Mouse (Mus musculus): ENCODE results near the gene Rab7b.

Gene Rab7b

GRCm38 (mm10) chr1:131688475-131688874 lies at the start of gene Rab7b:
Gene Rab7b (plus strand): TSS chr1:131688695.
- DNase-seq (ENCODE audit: low spot score in 2 of 2): no peak

- no peak for DNase-seq (ENCODE audit: low spot score in 2 of 2)
Measured at GRCm38 (mm10) chr1:131640062-131640461, 48.4 kb upstream of the Rab7b start.

GRCm38 (mm10) chr1:131641565-131641964 lies 46.9 kb upstream of the Rab7b start:
- no peak for DNase-seq (ENCODE audit: low spot score in 2 of 2)

GRCm38 (mm10) chr1:131642251-131642650 lies 46.2 kb upstream of the Rab7b start:
- no peak for DNase-seq (ENCODE audit: low spot score in 2 of 2)

- no peak for DNase-seq (ENCODE audit: low spot score in 2 of 2)
Measured at GRCm38 (mm10) chr1:131652670-131653443, 35.6 kb upstream of the Rab7b start.

- no peak for DNase-seq (ENCODE audit: low spot score in 2 of 2)
Measured at GRCm38 (mm10) chr1:131655601-131656000, 32.9 kb upstream of the Rab7b start.

- peak; percentile 86 to 93 for DNase-seq (ENCODE audit: low spot score in 2 of 2)
Measured at GRCm38 (mm10) chr1:131657945-131658354, 30.5 kb upstream of the Rab7b start.

- no peak for DNase-seq (ENCODE audit: low spot score in 2 of 2)
Measured at GRCm38 (mm10) chr1:131659512-131660085, 28.9 kb upstream of the Rab7b start.

- no peak for DNase-seq (ENCODE audit: low spot score in 2 of 2)
Measured at GRCm38 (mm10) chr1:131660266-131660665, 28.2 kb upstream of the Rab7b start.

- no peak for DNase-seq (ENCODE audit: low spot score in 2 of 2)
Measured at GRCm38 (mm10) chr1:131660716-131661472, 27.6 kb upstream of the Rab7b start.

GRCm38 (mm10) chr1:131661749-131662148 lies 26.7 kb upstream of the Rab7b start:
- no peak for DNase-seq (ENCODE audit: low spot score in 2 of 2)

- DNase-seq (ENCODE audit: low spot score in 2 of 2): no peak
Measured at GRCm38 (mm10) chr1:131663286-131663995, 25.1 kb upstream of the Rab7b start.

GRCm38 (mm10) chr1:131664136-131664535 lies 24.4 kb upstream of the Rab7b start:
- no peak for DNase-seq (ENCODE audit: low spot score in 2 of 2)

- no peak for DNase-seq (ENCODE audit: low spot score in 2 of 2)
Measured at GRCm38 (mm10) chr1:131665886-131666285, 22.6 kb upstream of the Rab7b start.

- no peak for DNase-seq (ENCODE audit: low spot score in 2 of 2)
Measured at GRCm38 (mm10) chr1:131671113-131671512, 17.4 kb upstream of the Rab7b start.

- DNase-seq (ENCODE audit: low spot score in 2 of 2): peak in 1 of 2 experiments; percentile 56
Measured at GRCm38 (mm10) chr1:131672361-131672760, 16.1 kb upstream of the Rab7b start.

GRCm38 (mm10) chr1:131679644-131680043 lies 8.9 kb upstream of the Rab7b start:
- DNase-seq (ENCODE audit: low spot score in 2 of 2): no peak

GRCm38 (mm10) chr1:131687739-131688138 lies 756 bp upstream of the Rab7b start:
- DNase-seq (ENCODE audit: low spot score in 2 of 2): no peak

GRCm38 (mm10) chr1:131689016-131689415 lies 521 bp downstream of the Rab7b start:
- DNase-seq (ENCODE audit: low spot score in 2 of 2): no peak

GRCm38 (mm10) chr1:131689899-131690298 lies 1.4 kb downstream of the Rab7b start:
- DNase-seq (ENCODE audit: low spot score in 2 of 2): no peak

GRCm38 (mm10) chr1:131690435-131690834 lies 1.9 kb downstream of the Rab7b start:
- DNase-seq (ENCODE audit: low spot score in 2 of 2): no peak

GRCm38 (mm10) chr1:131691356-131691755 lies 2.9 kb downstream of the Rab7b start:
- DNase-seq (ENCODE audit: low spot score in 2 of 2): no peak

Measured in natural killer cell, adult 2 months (primary cell).